25 mouse cellular contexts compared by ENCODE assay signal in the genomic region with DNA sequence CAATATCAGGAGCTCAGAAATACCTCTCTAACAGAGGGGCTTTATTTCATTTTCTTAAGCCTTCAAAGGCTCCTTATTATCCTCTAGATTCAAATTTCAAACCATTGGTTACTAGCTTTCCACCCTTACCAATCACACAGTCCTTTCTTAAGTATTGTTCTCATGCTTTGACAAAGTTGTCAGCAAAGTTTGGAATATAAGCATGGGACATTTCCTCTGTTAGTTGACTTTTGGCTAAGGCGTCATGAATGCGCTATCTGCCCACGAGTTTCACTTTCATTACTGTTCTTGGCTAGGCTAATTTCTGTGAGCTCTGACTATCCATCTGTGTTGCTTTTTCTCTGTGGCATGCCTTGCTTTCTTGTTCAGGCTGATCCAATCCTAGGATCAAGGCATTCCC. TPM values are rescaled to one million over a fixed set of nuclear protein-coding genes. Genes with fewer than 3 reads are reported as not detected.
DNase-seq lines count a peak whose midpoint lies in the region; TF ChIP-seq lines count a peak whose summit lies in the region.
"Had no signal": no experiment of that assay in that cellular context is flagged by ENCODE, and none has a peak within 500 bp of the region (broad histone marks: within the 10 kb centered on the region; RNA-seq: fewer than 3 reads in every experiment).

No protein-coding gene starts in this region.

- H3K9ac ChIP-seq in CH12.LX (ENCODE audit: insufficient read depth, low read depth), result peak overlapping the region; percentile 55
- H3K9ac ChIP-seq: forebrain, embryonic 13.5 days; forebrain, postnatal 0 days; heart, embryonic 12.5 days; hindbrain, embryonic 14.5 days had no signal

- no peaks in the 10 kb centered on the region for H3K27me3 ChIP-seq in CH12.LX (replicated peaks)
- H3K27me3 ChIP-seq in splenic B cell, adult 2 months (ENCODE audit: control insufficient read depth, insufficient read depth, low read length, poor library complexity, severe bottlenecking), result no peaks in the 10 kb centered on the region
- H3K27me3 ChIP-seq: forebrain, embryonic 13.5 days; heart, embryonic 12.5 days had no signal

- in situ Hi-C loops in CH12.LX (cut with MboI; ENCODE audit: low pct_ligation_motif_present, low pct_unique_long_range_greater_than_20kb, low sequenced_read_pairs), result loop anchor here (25.0 kb wide), 1 partner anchor 835 kb away; no protein-coding TSS in a partner anchor

- no peaks in the 10 kb centered on the region for H3K9me3 ChIP-seq in CH12.LX (replicated peaks; ENCODE audit: low read length)
- H3K9me3 ChIP-seq: embryonic facial prominence, embryonic 10.5 days; forebrain, embryonic 13.5 days; heart, embryonic 12.5 days; hindbrain, embryonic 10.5 days had no signal

- dilution Hi-C loops in CH12.LX (cut with MboI; ENCODE audit: extremely low pct_ligation_motif_present, extremely low pct_unique_long_range_greater_than_20kb, low sequenced_read_pairs), result no loop called here

- no peak for TF ChIP-seq CTCF in CH12.LX (conservative IDR thresholded peaks at IDR 0.05 in 1 of 2, IDR thresholded peaks at IDR 0.05 in 1 of 2; ENCODE audit: low read depth in 2 of 2, low read length in 2 of 2)

- peaks cover 9 to 34% of the 10 kb centered on the region in 2 experiments for H3K4me1 ChIP-seq in CH12.LX (ENCODE audit: control insufficient read depth in 1 of 2, insufficient read depth in 2 of 2)

- TF ChIP-seq POLR2A in CH12.LX (IDR thresholded peaks at IDR 0.05; ENCODE audit: low read depth, low read length), result no peak

- peak overlapping the region; percentile 74 for H3K4me2 ChIP-seq in CH12.LX (ENCODE audit: insufficient read depth, low read depth, poor library complexity, severe bottlenecking)
- H3K4me2 ChIP-seq: forebrain, embryonic 13.5 days; heart, embryonic 12.5 days; hindbrain, embryonic 14.5 days had no signal

- peak; percentile 25 for DNase-seq in 416B (ENCODE audit: low read depth)
- peak; percentile 54 for DNase-seq in A20 (ENCODE audit: low read depth, low spot score)
- peak; percentile 54 for DNase-seq in CH12.LX (ENCODE audit: extremely low read depth)
- peak; percentile 5 for DNase-seq in splenic B cell, adult 2 months (ENCODE audit: low read depth, low spot score)
- DNase-seq in cerebellum, adult 8-10 months, result no peak
- DNase-seq in thymus, postnatal 14 days, result no peak
- DNase-seq: adrenal gland, postnatal 14 days; cerebellum, adult 18-20 months; cerebellum, postnatal 10 days; forebrain, postnatal 0 days; gastrocnemius, postnatal 14 days had no signal

- peak; percentile 51 for TF ChIP-seq EP300 in CH12.LX (IDR thresholded peaks at IDR 0.05; ENCODE audit: low read length)

- no peak for TF ChIP-seq RAD21 in CH12.LX (IDR thresholded peaks at IDR 0.05; ENCODE audit: low read depth, low read length)

- peaks cover 4% of the 10 kb centered on the region; the same call in 1 of the 2 replicates for H3K79me2 ChIP-seq in CH12.LX (replicated peaks; ENCODE audit: control insufficient read depth, extremely low read depth, insufficient read depth, poor library complexity, severe bottlenecking)

- peaks cover 23 to 41% of the 10 kb centered on the region in 2 experiments for H3K36me3 ChIP-seq in CH12.LX (replicated peaks in 1 of 2; ENCODE audit: control insufficient read depth in 1 of 2, insufficient read depth in 1 of 2, low read length in 1 of 2)
- peaks cover 1% of the 10 kb centered on the region; the same call in 1 of the 2 replicates for H3K36me3 ChIP-seq in splenic B cell, adult 2 months (ENCODE audit: control insufficient read depth, insufficient read depth, low read length, poor library complexity, severe bottlenecking)

- peak overlapping the region; percentile 16; the same call in 1 of the 2 replicates for H3K27ac ChIP-seq in CH12.LX (ENCODE audit: insufficient read depth, low read depth)
- H3K27ac ChIP-seq: embryonic facial prominence, embryonic 10.5 days; forebrain, embryonic 13.5 days; hindbrain, embryonic 10.5 days; hindbrain, embryonic 14.5 days had no signal

- peak overlapping the region in 1 of 3 experiments; percentile 2 for H3K4me3 ChIP-seq in CH12.LX (replicated peaks in 1 of 3; ENCODE audit: low read depth in 2 of 3, low read length in 2 of 3, poor library complexity in 1 of 3)
- H3K4me3 ChIP-seq: embryonic facial prominence, embryonic 10.5 days; forebrain, embryonic 13.5 days; heart, embryonic 12.5 days; hindbrain, embryonic 10.5 days had no signal

TF ChIP-seq in CH12.LX, 34 proteins besides CTCF, POLR2A, EP300 and RAD21:
- TF ChIP-seq BHLHE40 (IDR thresholded peaks at IDR 0.05; ENCODE audit: low read depth, low read length) (peak; percentile 12; the same call in 1 of the 2 replicates), SMC3 (IDR thresholded peaks at IDR 0.05; ENCODE audit: low read depth, low read length) (no peak), MAX (IDR thresholded peaks at IDR 0.05; ENCODE audit: low read length) (peak; percentile 50; the same call in 1 of the 2 replicates), IRF4 (IDR thresholded peaks at IDR 0.05; ENCODE audit: low read depth, low read length) (peak; percentile 85), ZKSCAN1 (IDR thresholded peaks at IDR 0.05; ENCODE audit: borderline replicate concordance, low read depth, low read length) (no peak), SIN3A (IDR thresholded peaks at IDR 0.05; ENCODE audit: low read length) (peak; percentile 44; the same call in 1 of the 2 replicates), ETS1 (conservative IDR thresholded peaks at IDR 0.05; ENCODE audit: low read depth, low read length) (peak; percentile 27), MXI1 (IDR thresholded peaks at IDR 0.05; ENCODE audit: low read depth, low read length) (no peak), MYC (IDR thresholded peaks at IDR 0.05; ENCODE audit: low read depth, low read length) (0 out of 2 replicates have a peak, but pooled peaks have one; percentile 35)

RNA-seq across cellular contexts. Expression of gene Dtd2, which starts 3.6 kb away (rescaled TPM):
- total RNA-seq in CH12.LX (2012; rRNA removed) (23.8 and 24.5 TPM in 2 replicates), CH12.LX (2014; rRNA removed) (34.6 and 39.6 TPM in 2 replicates)
- 31.5 and 39.3 TPM in 2 replicates for polyA plus RNA-seq in CH12.LX (2012; ENCODE audit: insufficient read length, low read depth)

RNA-seq across cellular contexts. Expression of gene Gpr33, which starts 25.1 kb away (rescaled TPM):
- total RNA-seq in CH12.LX (2012; rRNA removed), result not detected in 2 replicates
- not detected in 2 replicates for total RNA-seq in CH12.LX (2014; rRNA removed)
- polyA plus RNA-seq in CH12.LX (2012; ENCODE audit: insufficient read length, low read depth), result not detected in 2 replicates
- total RNA-seq: adrenal gland, postnatal 14 days; forebrain, postnatal 0 days; gastrocnemius, adult 18-20 months; gastrocnemius, postnatal 14 days; heart, adult 8-10 months; heart, postnatal 25 days; MEL had no signal
- polyA plus RNA-seq: activated CD4-positive, CD25-positive, alpha-beta regulatory T cell, adult 4 months; C2C12; embryonic facial prominence, embryonic 10.5 days; embryonic facial prominence, embryonic 14.5 days; forebrain, embryonic 13.5 days; forebrain, postnatal 0 days; gonadal fat pad, adult 2 months; heart, embryonic 12.5 days; heart, embryonic 16.5 days; hindbrain, embryonic 10.5 days; hindbrain, embryonic 14.5 days had no signal

RNA-seq across cellular contexts. Expression of gene Heatr5a, which starts 31.6 kb away (rescaled TPM):
- total RNA-seq in CH12.LX (2012; rRNA removed) (6.4 and 7.4 TPM in 2 replicates), CH12.LX (2014; rRNA removed) (4.8 and 5.4 TPM in 2 replicates)
- 5.8 and 7.3 TPM in 2 replicates for polyA plus RNA-seq in CH12.LX (2012; ENCODE audit: insufficient read length, low read depth)

Comparison
In these comparisons a context has a peak if more than half of its experiments do, and no peak if none do; other contexts are left out.
1. DNase-seq: peak in 416B (single experiment), A20 (single experiment), CH12.LX (single experiment) and splenic B cell, adult 2 months (single experiment); none in cerebellum, adult 8-10 months (single experiment) and thymus, postnatal 14 days (single experiment).